Mouse (Mus musculus): ENCODE measurements at regions not wholly inside any gene's neighbourhood (a gene's known extent, or its start where the extent isn't known, plus 50 kb on each side); places are given as distances from the start of the nearest gene placed in this dataset.

DNA sequence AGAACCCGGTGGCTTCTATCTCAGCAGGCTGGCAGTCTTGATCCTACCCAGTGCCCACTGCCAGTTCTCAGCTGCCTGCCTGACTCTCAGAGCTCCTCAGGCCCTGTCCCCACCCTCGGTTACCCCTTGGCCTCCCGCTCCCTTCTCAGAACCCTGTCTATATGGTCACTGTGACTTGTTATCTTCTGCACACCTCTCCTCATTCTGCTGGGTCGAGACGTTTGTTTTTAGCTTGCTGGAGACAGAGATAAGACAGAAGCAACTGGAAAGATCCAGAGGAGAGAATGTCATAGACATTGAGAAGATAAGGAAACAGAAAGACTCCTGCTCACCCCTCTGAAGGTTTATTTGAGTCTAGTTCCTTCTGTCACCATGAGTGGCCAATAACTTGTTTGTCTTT, 53.8 kb upstream of the Phc1 start:
- DNase-seq (ENCODE audit: low spot score in 2 of 2) = no peak

DNA sequence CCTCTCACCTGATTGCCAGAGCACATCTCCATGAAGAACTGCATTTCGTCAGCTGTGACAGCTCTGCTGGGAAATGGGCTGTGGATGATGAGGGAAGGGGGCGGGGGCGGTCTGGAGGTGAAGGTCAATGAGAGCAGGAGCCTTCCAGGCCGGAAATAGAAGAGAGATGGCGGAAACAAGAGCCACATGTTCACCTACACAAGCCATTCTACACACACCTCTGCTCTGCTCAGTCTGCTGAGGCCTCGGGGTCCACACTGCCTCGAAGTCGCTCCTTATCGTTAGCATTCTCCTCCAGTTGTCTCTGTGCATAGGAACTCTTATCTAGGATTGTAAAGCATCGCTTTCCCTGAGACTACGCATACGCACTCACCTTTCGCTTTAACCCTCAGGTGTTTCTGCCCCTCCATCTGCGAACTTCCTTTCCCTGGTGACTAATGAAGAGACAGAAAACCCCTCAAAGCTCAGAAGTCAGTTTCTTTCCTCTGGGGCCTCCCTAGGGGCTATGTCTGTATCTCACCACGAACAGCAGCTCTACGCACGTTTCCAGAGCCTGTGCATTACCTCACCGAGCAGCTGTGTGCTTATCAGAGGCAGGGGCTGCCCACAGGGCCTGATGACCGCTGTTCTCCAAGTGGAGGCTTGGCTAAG, 53.0 kb upstream of the Phc1 start:
- no peak for DNase-seq (ENCODE audit: low spot score in 2 of 2)

DNA sequence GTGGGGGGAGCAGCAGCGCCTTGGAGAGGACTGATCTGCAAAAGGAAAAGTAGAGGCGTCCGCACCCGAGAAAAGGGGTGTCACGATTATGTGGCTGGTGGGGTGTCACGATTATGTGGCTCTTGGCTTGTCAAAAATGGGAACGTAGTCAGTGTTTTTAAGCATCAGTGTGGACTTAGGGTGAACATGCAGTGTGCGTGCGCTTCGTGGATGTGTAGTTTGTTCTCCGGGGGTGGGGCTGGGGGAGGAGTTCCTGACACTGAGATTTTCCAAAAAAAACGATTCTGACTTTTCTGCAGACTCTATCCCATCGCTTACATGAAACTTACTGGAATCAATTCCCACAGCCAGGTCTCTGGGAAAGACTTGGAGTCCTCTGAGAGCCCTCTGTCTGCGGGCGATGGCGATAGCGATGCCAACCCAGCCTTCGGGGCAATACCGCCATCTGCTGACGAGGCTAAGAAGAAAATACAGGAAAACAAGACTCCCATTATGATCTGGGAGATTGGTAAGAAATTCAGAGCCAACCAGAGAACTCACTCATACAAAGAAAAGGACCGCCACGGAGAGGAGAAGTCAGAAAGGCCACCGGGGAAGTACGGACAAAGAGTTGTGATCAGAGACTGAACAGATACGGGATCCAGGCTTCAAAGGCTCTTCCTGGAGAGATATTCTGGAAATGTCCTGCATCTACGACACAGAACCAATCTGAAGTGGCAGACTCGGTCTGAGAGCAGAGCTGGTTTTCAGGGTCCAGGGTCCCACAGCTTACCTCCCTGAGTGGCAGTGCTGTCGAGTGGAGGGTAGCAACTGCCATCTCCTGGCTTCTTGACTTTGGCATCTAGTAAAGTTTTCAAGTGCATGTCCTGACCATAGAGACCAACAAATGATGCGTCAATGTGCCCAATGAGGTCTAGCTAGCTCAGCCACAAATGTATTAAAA, 51.6 kb upstream of the Phc1 start:
- DNase-seq (ENCODE audit: low spot score in 2 of 2) = peak; percentile 43 to 70

DNA sequence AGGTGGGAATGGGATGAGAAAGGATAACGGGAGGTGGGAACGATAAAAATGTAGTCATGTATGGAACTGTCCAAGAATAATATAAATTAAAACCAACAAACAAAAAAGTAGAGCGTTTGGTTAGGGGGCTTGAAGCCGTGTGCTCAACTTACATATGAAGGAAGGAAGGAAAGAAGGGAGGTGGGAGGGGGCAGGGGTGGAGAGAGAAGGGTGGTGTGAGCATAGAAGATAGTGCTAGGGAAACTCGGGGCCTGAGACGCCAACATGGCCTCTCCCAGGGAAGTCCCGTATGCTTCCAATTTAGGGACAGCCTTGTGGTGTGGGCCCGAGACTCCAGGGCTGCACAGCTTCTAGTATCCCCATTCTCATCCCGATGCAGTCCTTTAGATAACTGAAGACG, 50.8 kb upstream of the Phc1 start:
- no peak for DNase-seq (ENCODE audit: low spot score in 2 of 2)

DNA sequence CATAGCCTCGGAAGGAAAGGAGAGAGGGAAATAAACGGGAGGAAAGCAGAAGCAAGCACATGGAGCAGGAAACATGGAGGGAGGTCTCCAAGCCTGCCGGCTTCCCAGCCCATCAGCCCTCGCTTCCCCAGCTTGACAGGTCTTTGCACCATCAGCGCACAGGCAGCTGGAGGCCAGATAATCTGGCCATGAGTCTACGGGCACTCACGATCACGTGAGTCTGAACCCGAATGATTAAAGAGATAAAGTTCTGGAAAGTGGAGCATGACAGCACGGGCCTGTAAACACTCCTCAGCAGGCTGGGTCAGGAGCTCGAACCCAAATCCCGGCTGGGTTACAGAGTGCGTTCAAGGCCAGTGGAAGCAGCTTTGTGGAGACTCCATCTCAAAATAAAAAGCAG, 50.4 kb upstream of the Phc1 start:
- no peak for DNase-seq (ENCODE audit: low spot score in 2 of 2)
